Mouse (Mus musculus) MEL (cell line): ENCODE results near the gene Nell1. TPM values are rescaled to one million over a fixed set of nuclear protein-coding genes. Genes with fewer than 3 reads are reported as not detected.

Experiments
- DNase-seq: peaks from one replicate; pipeline ENCODE4 v3.0.0; 2011; ENCODE audit warnings: low read depth, low spot score
- H3K27ac ChIP-seq: 2 replicates; pipeline ENCODE4 v1.5.1; 2012; ENCODE audit warnings: low read depth, mild to moderate bottlenecking, control low read depth, low read length, moderate library complexity; ENCODE audit not compliant: control insufficient read depth
- H3K27me3 ChIP-seq, 2 experiments: fragments of 150-350 bp in 1 of 2; sonication (generic) in 1 of 2; 2 replicates each; pipeline ENCODE4 v1.6.1; 2012; ENCODE audit warnings: low read length in 2 of 2, mild to moderate bottlenecking in 2 of 2, improper control_type of control experiment in 1 of 2, moderate library complexity in 1 of 2; ENCODE audit not compliant: insufficient read depth in 2 of 2, control insufficient read depth in 1 of 2
- H3K36me3 ChIP-seq, 2 experiments: 2 replicates each; pipeline ENCODE4 v1.6.1; 2012 to 2014; ENCODE audit warnings: low read length in 2 of 2, improper control_type of control experiment in 1 of 2, inconsistent platforms in 1 of 2, mild to moderate bottlenecking in 1 of 2; ENCODE audit not compliant: insufficient read depth in 2 of 2, control insufficient read depth in 1 of 2
- H3K4me1 ChIP-seq, 2 experiments: fragments of 150-350 bp in 1 of 2; sonication (generic) in 1 of 2; 2 replicates each; pipeline ENCODE4 v1.6.1; 2012; ENCODE audit warnings: low read length in 2 of 2, improper control_type of control experiment in 1 of 2, mild to moderate bottlenecking in 1 of 2; ENCODE audit not compliant: insufficient read depth in 2 of 2, control insufficient read depth in 1 of 2
- H3K4me3 ChIP-seq, 2 experiments: fragments of 150-350 bp in 1 of 2; sonication (generic) in 1 of 2; 2 replicates each; pipeline ENCODE4 v1.5.1; 2012; ENCODE audit warnings: low read depth in 2 of 2, low read length in 2 of 2, mild to moderate bottlenecking in 2 of 2, moderate library complexity in 2 of 2, control low read depth in 1 of 2, improper control_type of control experiment in 1 of 2; ENCODE audit not compliant: control insufficient read depth in 1 of 2, insufficient read depth in 1 of 2
- H3K79me2 ChIP-seq: 2 replicates; pipeline ENCODE4 v1.6.1; 2012; ENCODE audit warnings: mild to moderate bottlenecking, low read length, moderate library complexity; ENCODE audit not compliant: control insufficient read depth, poor library complexity, insufficient read depth
- H3K9ac ChIP-seq: 2 replicates; pipeline ENCODE4 v1.6.1; 2012; ENCODE audit warnings: low read depth, mild to moderate bottlenecking, control low read depth, low read length, moderate library complexity; ENCODE audit not compliant: control insufficient read depth, poor library complexity, severe bottlenecking
- H3K9me3 ChIP-seq: fragments of 150-350 bp; sonication (generic); replicated peaks from 2 replicates; pipeline ENCODE4 v1.6.1; 2012; ENCODE audit warnings: mild to moderate bottlenecking, low read length, improper control_type of control experiment, moderate library complexity; ENCODE audit not compliant: insufficient read depth
- BHLHE40 ChIP-seq: IDR thresholded peaks from 2 replicates; pipeline ENCODE4 v1.6.1; 2012; ENCODE audit warnings: low read depth, mild to moderate bottlenecking, inconsistent platforms, low read length, improper control_type of control experiment, borderline replicate concordance
- CHD1 ChIP-seq: IDR thresholded peaks from 2 replicates; pipeline ENCODE4 v1.6.1; 2012; ENCODE audit warnings: low read depth, mild to moderate bottlenecking, inconsistent platforms, low read length, improper control_type of control experiment
- CHD2 ChIP-seq: IDR thresholded peaks from 2 replicates; pipeline ENCODE4 v1.6.1; 2011; ENCODE audit warnings: low read length, improper control_type of control experiment
- CTCF ChIP-seq, 3 experiments: IDR thresholded peaks in 2 of 3; conservative IDR thresholded peaks in 1 of 3; 2 replicates each; pipeline ENCODE4 v1.5.1; 2011 to 2012; ENCODE audit warnings: low read length in 3 of 3, low read depth in 2 of 3, mild to moderate bottlenecking in 2 of 3, improper control_type of control experiment in 1 of 3, inconsistent platforms in 1 of 3, mixed read lengths in 1 of 3, moderate library complexity in 1 of 3; ENCODE audit not compliant: control insufficient read depth in 1 of 3, insufficient read depth in 1 of 3, poor library complexity in 1 of 3, severe bottlenecking in 1 of 3
- EP300 ChIP-seq, 2 experiments: IDR thresholded peaks; 2 replicates each; pipeline ENCODE4 v1.6.1; 2011; ENCODE audit warnings: improper control_type of control experiment in 2 of 2, low read length in 2 of 2, low read depth in 1 of 2, mild to moderate bottlenecking in 1 of 2
- HCFC1 ChIP-seq: IDR thresholded peaks from 2 replicates; pipeline ENCODE4 v1.6.1; 2012; ENCODE audit warnings: low read depth, mild to moderate bottlenecking, inconsistent platforms, low read length, improper control_type of control experiment, moderate library complexity
- JUND ChIP-seq: IDR thresholded peaks from 2 replicates; pipeline ENCODE4 v1.6.1; 2011; ENCODE audit warnings: low read depth, mild to moderate bottlenecking, improper control_type of control experiment, low read length
- MAFK ChIP-seq: IDR thresholded peaks from 2 replicates; pipeline ENCODE4 v1.6.1; 2011; ENCODE audit warnings: low read depth, mild to moderate bottlenecking, low read length, improper control_type of control experiment, borderline replicate concordance
- MAX ChIP-seq: IDR thresholded peaks from 2 replicates; pipeline ENCODE4 v1.6.1; 2011; ENCODE audit warnings: low read length, improper control_type of control experiment
- MXI1 ChIP-seq: IDR thresholded peaks from 2 replicates; pipeline ENCODE4 v1.6.1; 2011; ENCODE audit warnings: mild to moderate bottlenecking, low read depth, low read length, improper control_type of control experiment
- MYB ChIP-seq: IDR thresholded peaks from 2 replicates; pipeline ENCODE4 v1.6.1; 2011; ENCODE audit warnings: mild to moderate bottlenecking, low read depth, low read length, improper control_type of control experiment
- MYC ChIP-seq: IDR thresholded peaks from 2 replicates; pipeline ENCODE4 v1.6.1; 2011; ENCODE audit warnings: low read depth, mild to moderate bottlenecking, low read length, improper control_type of control experiment, moderate library complexity
- NELFE ChIP-seq: IDR thresholded peaks from 2 replicates; pipeline ENCODE4 v1.6.1; 2011; ENCODE audit warnings: low read depth, low read length, improper control_type of control experiment
- POLR2A ChIP-seq, 2 experiments: IDR thresholded peaks; 2 replicates each; pipeline ENCODE4 v1.6.1; 2011 to 2012; ENCODE audit warnings: low read length in 2 of 2, mild to moderate bottlenecking in 2 of 2, control low read depth in 1 of 2, improper control_type of control experiment in 1 of 2, low read depth in 1 of 2, moderate library complexity in 1 of 2; ENCODE audit not compliant: control insufficient read depth in 1 of 2, insufficient read depth in 1 of 2, poor library complexity in 1 of 2
- POLR2AphosphoS5 ChIP-seq: IDR thresholded peaks from 2 replicates; pipeline ENCODE4 v1.6.1; 2012; ENCODE audit warnings: low read depth, borderline replicate concordance, mild to moderate bottlenecking, inconsistent platforms, low read length, moderate library complexity, mixed read lengths
- RAD21 ChIP-seq: IDR thresholded peaks from 2 replicates; pipeline ENCODE4 v1.6.1; 2011; ENCODE audit warnings: mild to moderate bottlenecking, low read depth, low read length, improper control_type of control experiment
- SIN3A ChIP-seq: IDR thresholded peaks from 2 replicates; pipeline ENCODE4 v1.6.1; 2012; ENCODE audit warnings: low read length, improper control_type of control experiment, inconsistent platforms
- SMC3 ChIP-seq: IDR thresholded peaks from 2 replicates; pipeline ENCODE4 v1.6.1; 2011; ENCODE audit warnings: low read depth, low read length, improper control_type of control experiment
- TAL1 ChIP-seq: IDR thresholded peaks from 2 replicates; pipeline ENCODE4 v1.6.1; 2012; ENCODE audit warnings: mild to moderate bottlenecking, inconsistent platforms, low read length, moderate library complexity, mixed read lengths
- TBP ChIP-seq: IDR thresholded peaks from 2 replicates; pipeline ENCODE4 v1.8.0; 2011; ENCODE audit warnings: low read depth, low read length, improper control_type of control experiment
- TCF12 ChIP-seq: IDR thresholded peaks from 2 replicates; pipeline ENCODE4 v1.6.1; 2014; ENCODE audit warnings: low read depth, mild to moderate bottlenecking, inconsistent platforms, low read length, improper control_type of control experiment, moderate library complexity
- USF1 ChIP-seq: IDR thresholded peaks from 2 replicates; pipeline ENCODE4 v1.6.1; 2014; ENCODE audit warnings: low read depth, mild to moderate bottlenecking, inconsistent platforms, low read length, improper control_type of control experiment, moderate library complexity
- ZMIZ1 ChIP-seq: IDR thresholded peaks from 2 replicates; pipeline ENCODE4 v1.6.1; 2012; ENCODE audit warnings: low read depth, mild to moderate bottlenecking, inconsistent platforms, low read length, improper control_type of control experiment, moderate library complexity
- ZNF384 ChIP-seq: IDR thresholded peaks from 2 replicates; pipeline ENCODE4 v1.6.1; 2012; ENCODE audit warnings: low read depth, mild to moderate bottlenecking, inconsistent platforms, low read length, improper control_type of control experiment
- polyA plus RNA-seq, 2 experiments: library from polyadenylated mRNA; stranded (reverse) in 1 of 2; unstranded in 1 of 2; fragments of >175 nt in 1 of 2; fragments of >200 nt in 1 of 2; gene quantifications; 2 replicates each; pipeline versions ENCODE4 v1.2.1 to v1.2.4; 2012; ENCODE audit warnings: low replicate concordance in 2 of 2, low read depth in 1 of 2; ENCODE audit not compliant: insufficient read length in 2 of 2, insufficient read depth in 1 of 2, missing spikeins in 1 of 2
- total RNA-seq: library from RNA; depleted of rRNA; stranded (reverse); fragments of 300-350 nt; gene quantifications from 2 replicates; pipeline ENCODE4 v1.2.3, GENCODE M21; 2012

Gene Nell1
- total and polyA plus RNA-seq, 3 experiments: not detected

DNA sequence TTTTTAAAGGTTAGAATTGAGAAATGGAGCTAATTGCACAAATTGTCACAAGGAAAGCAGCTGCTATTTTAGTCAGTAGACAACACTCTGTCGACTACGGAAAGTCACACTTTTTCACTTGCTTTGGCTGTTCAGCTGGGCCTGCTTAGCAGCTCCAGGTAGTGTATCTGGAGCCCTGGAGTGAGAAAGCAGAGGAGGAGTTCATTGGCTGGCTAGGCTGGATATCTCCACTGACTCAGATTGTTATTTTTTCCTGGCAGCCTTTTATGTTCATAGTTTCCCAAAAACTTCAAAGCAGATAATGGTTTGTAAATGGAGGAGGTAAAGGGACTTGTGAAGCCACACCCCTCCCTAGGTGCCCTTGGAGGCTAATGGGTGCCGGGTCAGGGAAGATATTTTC lies 163.0 kb downstream of the Nell1 start:
- H3K9ac ChIP-seq: no peak overlapping the region
- H3K4me1 ChIP-seq: no peaks in the 10 kb centered on the region
- no peaks in the 10 kb centered on the region for H3K27me3 ChIP-seq
- no peak for TF ChIP-seq EP300 (IDR thresholded peaks at IDR 0.05; ENCODE audit: low read depth in 1 of 2, low read length in 2 of 2)
- TF ChIP-seq USF1: no peak
- no peak for TF ChIP-seq POLR2AphosphoS5
- no peak for TF ChIP-seq CTCF (IDR thresholded peaks at IDR 0.05 in 2 of 3, conservative IDR thresholded peaks at IDR 0.05 in 1 of 3; ENCODE audit: control insufficient read depth in 1 of 3, insufficient read depth in 1 of 3, low read depth in 2 of 3, low read length in 3 of 3, poor library complexity in 1 of 3, severe bottlenecking in 1 of 3)
- TF ChIP-seq MYB: no peak
- no peak for TF ChIP-seq NELFE
- no peak for TF ChIP-seq MXI1
- TF ChIP-seq SIN3A: no peak
- no peak for TF ChIP-seq JUND
- TF ChIP-seq MAFK: no peak
- TF ChIP-seq CHD1: no peak
- TF ChIP-seq SMC3: no peak
- no peak for TF ChIP-seq ZMIZ1
- no peak for TF ChIP-seq POLR2A (IDR thresholded peaks at IDR 0.05; ENCODE audit: control insufficient read depth in 1 of 2, insufficient read depth in 1 of 2, low read depth in 1 of 2, low read length in 2 of 2, poor library complexity in 1 of 2)
- TF ChIP-seq TAL1: no peak
- no peak for TF ChIP-seq TCF12
- no peak for TF ChIP-seq MYC
- no peaks in the 10 kb centered on the region for H3K36me3 ChIP-seq
- no peak for DNase-seq
- H3K9me3 ChIP-seq: no peaks in the 10 kb centered on the region
- no peak overlapping the region for H3K27ac ChIP-seq
- H3K4me3 ChIP-seq: no peak overlapping the region
- no peaks in the 10 kb centered on the region for H3K79me2 ChIP-seq

- TF ChIP-seq BHLHE40 (no peak), RAD21 (no peak), ZMIZ1 (no peak), NELFE (no peak), ZNF384 (no peak), POLR2AphosphoS5 (no peak), TBP (no peak), CHD2 (no peak), MAX (no peak), HCFC1 (no peak), TAL1 (no peak), CHD1 (no peak)
- peak; percentile 16 for DNase-seq
- no peak overlapping the region for H3K4me3 ChIP-seq
- H3K27me3 ChIP-seq: no peaks in the 10 kb centered on the region
- H3K27ac ChIP-seq: no peak overlapping the region
- H3K9ac ChIP-seq: no peak overlapping the region
- no peaks in the 10 kb centered on the region for H3K79me2 ChIP-seq
- H3K36me3 ChIP-seq: no peaks in the 10 kb centered on the region
- H3K4me1 ChIP-seq: no peaks in the 10 kb centered on the region
- no peaks in the 10 kb centered on the region for H3K9me3 ChIP-seq
Observed at GRCm38 (mm10) chr7:50149326-50149725, 174.7 kb downstream of the Nell1 start.
